Mouse (Mus musculus): ENCODE results near the gene Gm5538. TPM values are rescaled to one million over a fixed set of nuclear protein-coding genes. Genes with fewer than 3 reads are reported as not detected.

The Gm5538 gene
- not detected for total RNA-seq (2021)
- long read RNA-seq, experiment 1: 0 reads
- long read RNA-seq, experiment 2: 0 reads

DNA sequence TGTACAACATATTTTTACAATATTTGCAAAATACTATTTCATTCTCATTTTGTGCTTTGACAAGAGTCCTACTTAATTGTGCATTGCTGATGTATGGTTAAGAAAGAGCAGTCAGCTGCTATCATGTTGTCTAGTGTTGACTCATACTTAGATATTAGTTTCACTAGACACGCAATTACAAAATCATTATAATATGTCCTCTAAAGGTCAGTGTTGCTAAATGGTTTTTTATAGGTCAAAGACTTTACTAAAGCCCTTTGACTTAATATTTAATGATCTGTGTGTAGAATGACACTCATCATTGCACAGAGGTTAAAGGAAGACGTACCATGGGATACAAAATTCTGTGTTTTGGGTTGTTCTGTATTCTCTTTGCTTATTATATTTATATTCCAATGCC lies at the start of gene Gm5538:
Gm5538 (plus strand) TSS at position 301 of the 400 bp plus-strand sequence.
- Histone ChIP-seq H3K4me3 (no peak within 1 kb of the TSS), H3K27ac (no peak within 1 kb of the TSS)
- DNase-seq (ENCODE audit: low spot score in 2 of 2): no peak
- TF ChIP-seq CTCF (conservative IDR thresholded peaks at IDR 0.05): no peak

DNA sequence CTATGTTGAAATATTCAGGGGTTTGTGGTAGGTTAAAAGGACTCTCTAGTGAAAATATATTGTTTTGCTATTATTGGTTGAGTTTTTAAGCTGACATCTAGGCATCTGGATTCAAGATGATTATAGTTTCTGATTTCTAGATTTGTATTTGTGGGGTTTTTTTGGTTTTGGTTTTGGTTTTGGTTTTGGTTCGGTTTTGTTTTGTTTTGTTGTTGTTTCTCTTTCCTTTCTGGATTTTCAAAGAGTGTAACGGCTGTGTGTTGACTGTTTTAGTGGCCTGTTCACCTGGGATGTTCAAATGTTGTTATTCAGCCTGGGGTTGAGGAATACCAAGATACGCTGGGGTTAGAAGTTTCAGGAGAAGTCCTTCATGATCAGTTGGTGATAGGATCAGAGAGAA lies 32.2 kb upstream of the Gm5538 start:
- no peak for DNase-seq (ENCODE audit: low spot score in 2 of 2)
- TF ChIP-seq CTCF (conservative IDR thresholded peaks at IDR 0.05): no peak
- no peak overlapping the region for H3K27ac ChIP-seq
- H3K4me3 ChIP-seq: no peak overlapping the region

DNA sequence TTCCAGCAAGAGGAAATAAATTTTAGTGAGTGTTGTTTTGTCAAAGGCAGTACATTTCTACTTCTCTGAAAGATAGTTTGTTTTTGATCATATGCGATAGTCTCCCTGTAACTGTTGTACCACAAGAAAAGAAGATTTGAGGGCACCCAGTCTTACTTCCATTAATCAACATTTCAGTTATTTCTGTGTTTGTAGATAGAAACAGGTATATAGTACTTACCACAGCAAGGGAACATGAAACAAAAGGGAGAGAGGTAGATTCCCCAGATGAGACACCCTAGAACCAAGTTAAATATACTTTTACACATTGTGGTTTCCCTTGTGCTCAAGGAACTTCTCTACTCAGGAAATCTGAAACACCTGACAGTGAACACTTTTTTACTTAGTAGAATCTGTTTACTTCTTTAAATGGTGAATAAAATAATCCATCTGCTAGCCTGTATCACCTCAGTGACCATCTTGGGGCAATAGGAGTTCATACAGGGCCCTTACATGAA lies 26.9 kb upstream of the Gm5538 start:
- Histone ChIP-seq H3K27ac (no peak overlapping the region), H3K4me3 (no peak overlapping the region)
- no peak for DNase-seq (ENCODE audit: low spot score in 2 of 2)
- no peak for TF ChIP-seq CTCF (conservative IDR thresholded peaks at IDR 0.05)

DNA sequence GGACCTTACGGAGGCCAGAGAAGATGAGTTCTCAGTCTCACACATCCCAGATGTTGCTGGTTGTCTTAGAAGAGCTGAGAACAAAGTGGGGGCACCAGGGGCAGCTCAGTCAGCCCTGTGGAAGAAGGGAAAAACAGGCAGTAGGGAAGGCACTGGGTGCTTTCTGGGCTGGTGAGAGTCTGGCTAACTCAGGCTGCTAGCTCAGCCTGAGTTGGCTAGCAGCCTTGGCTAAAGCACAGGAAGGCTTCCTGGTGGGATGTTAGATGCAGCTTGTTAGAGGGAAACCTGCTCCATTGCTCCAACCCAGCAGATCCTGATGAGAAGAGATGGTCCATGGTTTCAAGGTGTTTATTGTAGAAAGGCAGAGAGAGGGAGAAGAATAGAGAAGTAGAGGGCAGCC lies 10.3 kb downstream of the Gm5538 start:
- H3K4me3 ChIP-seq: no peak overlapping the region
- DNase-seq (ENCODE audit: low spot score in 2 of 2): no peak
- no peak for TF ChIP-seq CTCF (conservative IDR thresholded peaks at IDR 0.05)
- H3K27ac ChIP-seq: no peak overlapping the region

DNA sequence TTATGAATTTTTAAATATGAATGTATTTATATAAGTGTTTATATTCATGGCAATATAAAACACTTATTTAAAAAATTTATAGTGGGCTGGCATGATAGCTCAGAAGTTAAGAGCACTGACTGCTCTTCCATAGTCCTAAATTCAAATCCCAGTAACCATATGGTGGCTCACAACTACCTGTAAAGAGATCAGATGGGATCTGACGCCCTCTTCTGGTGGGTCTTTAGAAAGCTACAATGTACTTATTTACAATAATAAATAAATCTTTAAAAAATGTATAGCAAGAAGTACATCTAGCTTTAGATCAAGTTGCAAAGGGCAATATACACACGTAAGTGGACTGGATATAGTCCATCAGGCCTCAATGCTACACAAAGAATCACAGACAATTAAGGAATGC lies 14.6 kb downstream of the Gm5538 start:
- H3K27ac ChIP-seq: no peak overlapping the region
- no peak overlapping the region for H3K4me3 ChIP-seq
- peak; percentile 70 for TF ChIP-seq CTCF (conservative IDR thresholded peaks at IDR 0.05)
- DNase-seq (ENCODE audit: low spot score in 2 of 2): no peak

Other genes starting within 250 kb of the Gm5538 start
- not detected for gene Gm8298, start 131.3 kb downstream of the Gm5538 start, total RNA-seq (2021)
- gene C130079G13Rik, start 195.4 kb downstream of the Gm5538 start, total RNA-seq (2021): not detected

Data from layer of hippocampus, adult 2 months (tissue).